ENCODE assay signal across 11 mouse cellular contexts in the genomic region with DNA sequence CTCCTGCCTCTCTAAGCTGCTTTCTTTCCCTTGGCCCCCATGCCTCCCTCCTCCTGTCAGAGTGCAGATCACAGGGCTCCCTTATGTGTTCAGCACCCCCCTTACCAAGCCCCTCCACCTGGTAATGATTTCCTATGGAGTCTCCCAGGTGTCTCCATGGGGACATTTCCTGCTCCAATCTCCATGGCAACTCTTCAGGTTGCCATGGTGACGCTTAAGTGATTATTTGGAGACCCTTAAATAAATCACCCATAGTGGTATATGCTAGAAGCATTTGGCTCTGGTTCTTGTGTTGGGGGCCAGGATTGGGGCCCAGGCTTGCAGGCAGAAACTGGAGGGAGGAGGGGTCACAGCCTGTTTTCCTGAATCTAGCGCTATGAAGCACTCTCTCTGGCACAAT. TPM values are rescaled to one million over a fixed set of nuclear protein-coding genes. Genes with fewer than 3 reads are reported as not detected.
A peak's percentile ranks its signal among the peaks of the same experiment; 100 is the strongest.
DNase-seq lines count a peak whose midpoint lies in the region; ATAC-seq and TF ChIP-seq lines count a peak whose summit lies in the region.
"Had no signal": no experiment of that assay in that cellular context is flagged by ENCODE, and none has a peak within 500 bp of the region (broad histone marks: within the 10 kb centered on the region; RNA-seq: fewer than 3 reads in every experiment).

No protein-coding gene starts in this region.

- no peak overlapping the region for H3K9ac ChIP-seq in forebrain, embryonic 12.5 days
- H3K9ac ChIP-seq in neural tube, embryonic 13.5 days = no peak overlapping the region
- no peak overlapping the region for H3K9ac ChIP-seq in heart, adult 2 months (ENCODE audit: low read depth, low read length)

- H3K4me2 ChIP-seq in forebrain, embryonic 12.5 days = peak overlapping the region; percentile 8; the same call in 1 of the 2 replicates
- H3K4me2 ChIP-seq in neural tube, embryonic 13.5 days = peak overlapping the region; percentile 5; the same call in 1 of the 2 replicates

- TF ChIP-seq EP300 in heart, adult 2 months (IDR thresholded peaks at IDR 0.05; ENCODE audit: insufficient read depth, low read depth, low read length) = no peak

- DNase-seq in layer of hippocampus, adult 11-12 months (ENCODE audit: low spot score) = peak; percentile 40
- DNase-seq in layer of hippocampus, adult 9-10 months (ENCODE audit: low spot score) = no peak
- DNase-seq in layer of hippocampus, postnatal 14 days (ENCODE audit: low spot score in 2 of 2) = peak; percentile 46 to 50
- DNase-seq in spleen, postnatal 10 days (ENCODE audit: low spot score in 2 of 2) = no peak
- DNase-seq in heart, adult 2 months = no peak
- no peak for DNase-seq in gastrocnemius, postnatal 14 days
- DNase-seq: adrenal gland, postnatal 14 days had no signal

- TF ChIP-seq POLR2A in heart, adult 2 months (IDR thresholded peaks at IDR 0.05; ENCODE audit: insufficient read depth, low read depth, low read length) = no peak

- no peak overlapping the region for H3K4me3 ChIP-seq in forebrain, embryonic 12.5 days (replicated peaks)
- no peak overlapping the region for H3K4me3 ChIP-seq in neural tube, embryonic 13.5 days
- no peak overlapping the region for H3K4me3 ChIP-seq in heart, adult 2 months

- TF ChIP-seq CTCF in heart, adult 2 months (IDR thresholded peaks at IDR 0.05) = no peak

- no peaks in the 10 kb centered on the region for H3K36me3 ChIP-seq in forebrain, embryonic 12.5 days (replicated peaks)
- no peaks in the 10 kb centered on the region for H3K36me3 ChIP-seq in neural tube, embryonic 13.5 days
- no peaks in the 10 kb centered on the region for H3K36me3 ChIP-seq in heart, adult 2 months (ENCODE audit: control insufficient read depth, insufficient read depth, low read length)

- H3K27ac ChIP-seq in forebrain, embryonic 12.5 days = peak overlapping the region; percentile 75
- H3K27ac ChIP-seq in neural tube, embryonic 13.5 days (replicated peaks) = peak overlapping the region; percentile 86
- no peak overlapping the region for H3K27ac ChIP-seq in heart, adult 2 months
- H3K27ac ChIP-seq: stomach, postnatal 0 days had no signal

- no peaks in the 10 kb centered on the region for H3K9me3 ChIP-seq in forebrain, embryonic 12.5 days
- no peaks in the 10 kb centered on the region for H3K9me3 ChIP-seq in neural tube, embryonic 13.5 days

- no peaks in the 10 kb centered on the region for H3K79me2 ChIP-seq in heart, adult 2 months (replicated peaks; ENCODE audit: control insufficient read depth, insufficient read depth, low read length)

- no peaks in the 10 kb centered on the region for H3K27me3 ChIP-seq in forebrain, embryonic 12.5 days
- no peaks in the 10 kb centered on the region for H3K27me3 ChIP-seq in neural tube, embryonic 13.5 days
- H3K27me3 ChIP-seq in heart, adult 2 months (ENCODE audit: control insufficient read depth, insufficient read depth, low read length) = no peaks in the 10 kb centered on the region

- intact Hi-C loops in heart, adult 2 months (cut with DNase I) = no loop called here
- intact Hi-C loops in gastrocnemius, postnatal 14 days (cut with DNase I; ENCODE audit: low total_unique reads) = no loop called here

- WGBS in forebrain, embryonic 12.5 days = 46% methylated on average over 2 of the region's 2 CpGs
- 37% methylated on average over 2 of the region's 2 CpGs for WGBS in neural tube, embryonic 13.5 days
- WGBS in heart, adult 2 months = 71% methylated on average over 2 of the region's 2 CpGs

- ATAC-seq in forebrain, embryonic 12.5 days (ENCODE audit: low FRiP score) = peak; percentile 91
- ATAC-seq in neural tube, embryonic 13.5 days (ENCODE audit: low read depth) = peak; percentile 93

- H3K4me1 ChIP-seq in forebrain, embryonic 12.5 days = peaks cover 17% of the 10 kb centered on the region
- H3K4me1 ChIP-seq in neural tube, embryonic 13.5 days (replicated peaks) = peaks cover 32% of the 10 kb centered on the region
- H3K4me1 ChIP-seq in heart, adult 2 months (ENCODE audit: control insufficient read depth, insufficient read depth, low read length) = no peaks in the 10 kb centered on the region

RNA-seq across cellular contexts. Expression of a gene that starts 17.2 kb away (rescaled TPM):
- 20.9 and 22.5 TPM in 2 replicates for polyA plus RNA-seq in forebrain, embryonic 12.5 days (2016; fragmentation: Nextera tagmentation; extraction: Ambion mirVana)
- total RNA-seq in layer of hippocampus, postnatal 14 days (2021) = 10 to 100 TPM; 55.5 to 74.0 TPM
- 19.1 and 20.0 TPM in 2 replicates for polyA plus RNA-seq in neural tube, embryonic 13.5 days (2015; fragmentation: Nextera tagmentation; extraction: Ambion mirVana)
- 1 to 10 TPM; 7.7 TPM for total RNA-seq in heart, adult 2 months (2021)
- 11.4 and 13.9 TPM in 2 replicates for polyA plus RNA-seq in heart, adult 2 months (2012; rRNA removed)
- 1 to 10 TPM; 8.7 to 9.4 TPM for total RNA-seq in gastrocnemius, postnatal 14 days (2021)

RNA-seq across cellular contexts. Expression of a gene that starts 30.1 kb away (rescaled TPM):
- polyA plus RNA-seq in forebrain, embryonic 12.5 days (2016; fragmentation: Nextera tagmentation; extraction: Ambion mirVana) = not detected in 2 replicates
- total RNA-seq in layer of hippocampus, postnatal 14 days (2021) = not detected
- polyA plus RNA-seq in neural tube, embryonic 13.5 days (2015; fragmentation: Nextera tagmentation; extraction: Ambion mirVana) = not detected in 2 replicates
- not detected for total RNA-seq in heart, adult 2 months (2021)
- polyA plus RNA-seq in heart, adult 2 months (2012; rRNA removed) = not detected in 2 replicates
- not detected for total RNA-seq in gastrocnemius, postnatal 14 days (2021)
- total RNA-seq: adrenal gland, postnatal 14 days had no signal
- polyA plus RNA-seq: large intestine, adult 2 months; stomach, postnatal 0 days had no signal

Comparison
In these comparisons a context has a peak if more than half of its experiments do, and no peak if none do; other contexts are left out.
1. DNase-seq: peak in layer of hippocampus, adult 11-12 months (single experiment) and layer of hippocampus, postnatal 14 days (2 of 2); none in layer of hippocampus, adult 9-10 months (single experiment), spleen, postnatal 10 days (0 of 2), heart, adult 2 months (0 of 2) and gastrocnemius, postnatal 14 days (single experiment).
2. RNA of a gene that starts 17.2 kb away (total RNA-seq): 55.5 to 74.0 TPM in layer of hippocampus, postnatal 14 days; 8.7 to 9.4 TPM in gastrocnemius, postnatal 14 days and 7.7 TPM in heart, adult 2 months; every median in the first group is over 4 times any median in the second.